Mouse (Mus musculus) neural tube, embryonic 15.5 days (tissue): Measurements from ENCODE around the gene Lef1. TPM values are rescaled to one million over a fixed set of nuclear protein-coding genes. Genes with fewer than 3 reads are reported as not detected.

Source experiments
- ATAC-seq: fragments of 200-750 bp; cut with Nextera tagmentation; 2 replicates; pipeline ENCODE4 v1.8.0; 2017; ENCODE audit warnings: mild to moderate bottlenecking, moderate TSS enrichment, moderate library complexity; ENCODE audit not compliant: low FRiP score
- H3K27ac ChIP-seq: fragments of 300-500 bp; sonication (generic); replicated peaks from 2 replicates; pipeline ENCODE4 v1.5.1; 2015; ENCODE audit warnings: mild to moderate bottlenecking, inconsistent platforms
- H3K27me3 ChIP-seq: fragments of 300-500 bp; sonication (generic); replicated peaks from 2 replicates; pipeline ENCODE4 v1.6.1; 2015; ENCODE audit warnings: inconsistent platforms
- H3K36me3 ChIP-seq: fragments of 300-500 bp; sonication (generic); 2 replicates; pipeline ENCODE4 v1.6.1; 2015; ENCODE audit warnings: inconsistent platforms
- H3K4me1 ChIP-seq: fragments of 300-500 bp; sonication (generic); 2 replicates; pipeline ENCODE4 v1.6.1; 2015; ENCODE audit warnings: inconsistent platforms
- H3K4me2 ChIP-seq: fragments of 300-500 bp; sonication (generic); 2 replicates; pipeline ENCODE4 v1.6.1; 2015; ENCODE audit warnings: inconsistent platforms, mild to moderate bottlenecking, moderate library complexity
- H3K4me3 ChIP-seq: fragments of 300-500 bp; sonication (generic); replicated peaks from 2 replicates; pipeline ENCODE4 v1.5.1; 2015; ENCODE audit warnings: mild to moderate bottlenecking, inconsistent platforms
- H3K9ac ChIP-seq: fragments of 300-500 bp; sonication (generic); replicated peaks from 2 replicates; pipeline ENCODE4 v1.6.1; 2015; ENCODE audit warnings: mild to moderate bottlenecking, inconsistent platforms
- H3K9me3 ChIP-seq: fragments of 300-500 bp; sonication (generic); replicated peaks from 2 replicates; pipeline ENCODE4 v1.6.1; 2016; ENCODE audit warnings: inconsistent platforms
- WGBS: fragments of 180-500 bp; shearing (Covaris S2); methylation state at CpG from one replicate; pipeline ENCODE4 v1.1.7; 2015; ENCODE audit warnings: mixed read lengths; 5-methylcytosine and 5-hydroxymethylcytosine counted together
- polyA plus RNA-seq: library from polyadenylated mRNA; unstranded; fragments of >200 nt; fragmentation: Nextera tagmentation; extraction: Ambion mirVana; gene quantifications from 2 replicates; pipeline ENCODE4 v1.2.1, GENCODE M21; 2015

Gene Lef1
- polyA plus RNA-seq, 1 experiment from 2014 or later = 6.3 TPM

DNA sequence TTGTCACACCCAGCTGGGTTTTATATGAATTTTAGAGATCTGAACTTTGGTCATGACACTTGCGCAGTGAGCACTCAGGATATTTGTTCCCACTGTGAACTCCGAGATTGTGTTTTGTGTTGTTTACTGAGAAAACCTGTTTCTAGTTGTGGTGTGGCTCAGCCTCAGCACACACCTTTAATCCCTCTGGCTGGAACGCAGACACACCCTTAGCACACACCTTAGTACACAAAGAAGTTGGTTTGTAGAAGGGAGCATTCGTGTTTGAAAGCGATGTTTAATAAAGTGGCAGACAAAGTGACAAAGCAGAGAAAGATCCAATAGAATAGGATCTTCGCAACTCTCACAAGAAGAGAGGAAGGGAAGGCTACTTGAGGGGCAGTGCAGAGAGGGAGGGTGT is 150.1 kb downstream of the Lef1 start:
- Histone ChIP-seq H3K9me3 (0 out of 2 replicates have a peak, but pooled peaks cover 6% of the 10 kb centered on the region), H3K27me3 (no peaks in the 10 kb centered on the region), H3K4me3 (no peak overlapping the region), H3K27ac (no peak overlapping the region), H3K9ac (no peak overlapping the region), H3K4me2 (no peak overlapping the region), H3K36me3 (no peaks in the 10 kb centered on the region), H3K4me1 (no peaks in the 10 kb centered on the region)
- WGBS = 97% methylated on average over 6 of the region's 6 CpGs
- ATAC-seq = no peak

DNA sequence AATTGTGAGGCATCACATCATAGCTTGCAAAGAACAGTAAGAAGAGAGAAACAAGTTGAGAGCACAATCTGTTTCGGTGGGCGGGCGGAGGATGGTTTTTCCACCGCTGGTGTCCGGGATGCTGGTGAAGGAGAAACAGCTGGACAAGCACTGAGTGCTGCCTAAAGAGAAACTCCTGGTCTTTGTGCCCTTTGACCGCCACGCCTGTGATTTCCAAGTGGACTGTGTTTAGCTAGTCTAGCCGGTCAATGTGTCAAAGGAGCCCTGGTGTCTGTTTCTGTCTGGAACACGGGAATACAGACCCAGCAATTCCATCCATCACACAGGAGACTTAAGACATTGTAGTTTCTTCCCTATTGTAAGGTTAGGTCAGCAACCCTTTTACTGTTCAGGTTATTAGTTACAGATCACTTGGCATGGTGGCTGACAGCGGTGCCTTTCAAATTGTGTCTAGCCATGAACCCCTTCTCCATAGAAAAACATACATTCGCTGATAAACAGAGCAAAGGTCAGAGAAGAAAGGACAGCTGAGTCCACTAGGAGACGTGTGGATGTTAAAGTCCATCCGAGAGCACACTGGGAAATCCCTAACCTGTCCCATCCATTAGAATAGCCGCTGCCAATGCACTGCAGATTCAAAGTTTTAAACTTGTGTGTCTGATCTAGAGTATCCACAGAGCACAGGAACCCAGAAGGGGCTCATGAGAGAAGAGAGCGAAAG is 153.7 kb downstream of the Lef1 start:
- H3K36me3 ChIP-seq = no peaks in the 10 kb centered on the region
- no peaks in the 10 kb centered on the region for H3K4me1 ChIP-seq
- H3K9me3 ChIP-seq = 0 out of 2 replicates have a peak, but pooled peaks cover 6% of the 10 kb centered on the region
- H3K27ac ChIP-seq = no peak overlapping the region
- H3K9ac ChIP-seq = no peak overlapping the region
- 43% methylated on average over 15 of the region's 15 CpGs for WGBS
- no peaks in the 10 kb centered on the region for H3K27me3 ChIP-seq
- no peak overlapping the region for H3K4me2 ChIP-seq
- no peak for ATAC-seq
- H3K4me3 ChIP-seq = no peak overlapping the region

DNA sequence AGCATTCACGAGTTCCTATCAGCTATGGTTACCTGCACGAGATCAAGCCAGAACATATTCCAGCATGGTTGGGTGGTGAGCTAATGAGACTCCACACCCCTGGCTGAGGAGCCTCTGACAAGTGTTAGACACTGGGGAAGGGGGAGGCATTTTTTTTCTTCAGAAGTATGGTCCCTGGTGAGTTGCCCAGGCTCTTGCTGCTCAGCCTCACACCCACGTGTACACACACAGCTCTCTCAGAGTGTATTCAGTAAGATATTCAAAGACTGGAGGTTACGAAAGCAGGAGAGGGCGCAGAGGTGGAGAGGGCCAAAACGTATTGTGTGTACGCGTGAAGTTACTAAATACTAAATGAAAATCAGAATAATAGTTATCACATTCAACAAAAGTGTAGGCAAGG is 155.2 kb downstream of the Lef1 start:
- Histone ChIP-seq H3K27me3 (no peaks in the 10 kb centered on the region), H3K4me3 (no peak overlapping the region), H3K36me3 (no peaks in the 10 kb centered on the region), H3K9ac (no peak overlapping the region), H3K4me1 (no peaks in the 10 kb centered on the region), H3K9me3 (0 out of 2 replicates have a peak, but pooled peaks cover 6% of the 10 kb centered on the region), H3K27ac (no peak overlapping the region), H3K4me2 (no peak overlapping the region)
- WGBS = 95% methylated on average over 8 of the region's 8 CpGs
- no peak for ATAC-seq

- Histone ChIP-seq H3K4me2 (no peak overlapping the region), H3K27me3 (no peaks in the 10 kb centered on the region), H3K36me3 (no peaks in the 10 kb centered on the region), H3K4me3 (no peak overlapping the region), H3K9ac (no peak overlapping the region), H3K9me3 (0 out of 2 replicates have a peak, but pooled peaks cover 2% of the 10 kb centered on the region), H3K27ac (no peak overlapping the region), H3K4me1 (peaks cover 8% of the 10 kb centered on the region)
- ATAC-seq = no peak
- WGBS = 84% methylated on average over 3 of the region's 3 CpGs
These were observed 156.2 kb downstream of the Lef1 start for GRCm38 (mm10) chr3:131266366-131267050.

DNA sequence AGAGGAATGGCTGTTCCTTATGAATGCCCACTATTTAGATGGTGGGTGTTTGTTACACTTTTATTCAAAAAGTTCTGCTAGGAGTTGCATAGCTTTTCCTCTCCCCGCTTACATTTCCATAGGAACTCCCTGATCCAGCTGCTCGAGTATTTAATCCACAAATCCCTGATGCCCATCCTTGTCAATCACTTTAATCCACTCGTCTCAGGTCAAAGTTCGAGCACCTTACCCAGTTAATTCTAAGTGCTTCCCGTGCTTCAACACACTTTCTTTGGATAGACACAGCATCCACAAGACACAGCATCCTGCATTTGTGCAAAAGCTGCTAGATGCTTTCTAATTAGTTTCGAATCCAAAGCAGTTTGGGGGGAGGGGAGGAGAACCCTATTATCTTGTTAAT is 160.1 kb downstream of the Lef1 start:
- ATAC-seq = no peak
- 59% methylated on average over 6 of the region's 6 CpGs for WGBS

GRCm38 (mm10) chr3:131271157-131271556 is 160.9 kb downstream of the Lef1 start:
- WGBS = 13% methylated on average over 8 of the region's 8 CpGs
- no peak for ATAC-seq

More for the DNA sequence above, 160.1 kb downstream of the Lef1 start:
- no peak overlapping the region for H3K27ac ChIP-seq
- H3K4me1 ChIP-seq = peaks cover 16% of the 10 kb centered on the region
- no peaks in the 10 kb centered on the region for H3K36me3 ChIP-seq
- H3K4me2 ChIP-seq = peak overlapping the region; percentile 86; the same call in 1 of the 2 replicates
- no peaks in the 10 kb centered on the region for H3K27me3 ChIP-seq
- H3K9me3 ChIP-seq = no peaks in the 10 kb centered on the region
- H3K4me3 ChIP-seq = no peak overlapping the region
- H3K9ac ChIP-seq = no peak overlapping the region

DNA sequence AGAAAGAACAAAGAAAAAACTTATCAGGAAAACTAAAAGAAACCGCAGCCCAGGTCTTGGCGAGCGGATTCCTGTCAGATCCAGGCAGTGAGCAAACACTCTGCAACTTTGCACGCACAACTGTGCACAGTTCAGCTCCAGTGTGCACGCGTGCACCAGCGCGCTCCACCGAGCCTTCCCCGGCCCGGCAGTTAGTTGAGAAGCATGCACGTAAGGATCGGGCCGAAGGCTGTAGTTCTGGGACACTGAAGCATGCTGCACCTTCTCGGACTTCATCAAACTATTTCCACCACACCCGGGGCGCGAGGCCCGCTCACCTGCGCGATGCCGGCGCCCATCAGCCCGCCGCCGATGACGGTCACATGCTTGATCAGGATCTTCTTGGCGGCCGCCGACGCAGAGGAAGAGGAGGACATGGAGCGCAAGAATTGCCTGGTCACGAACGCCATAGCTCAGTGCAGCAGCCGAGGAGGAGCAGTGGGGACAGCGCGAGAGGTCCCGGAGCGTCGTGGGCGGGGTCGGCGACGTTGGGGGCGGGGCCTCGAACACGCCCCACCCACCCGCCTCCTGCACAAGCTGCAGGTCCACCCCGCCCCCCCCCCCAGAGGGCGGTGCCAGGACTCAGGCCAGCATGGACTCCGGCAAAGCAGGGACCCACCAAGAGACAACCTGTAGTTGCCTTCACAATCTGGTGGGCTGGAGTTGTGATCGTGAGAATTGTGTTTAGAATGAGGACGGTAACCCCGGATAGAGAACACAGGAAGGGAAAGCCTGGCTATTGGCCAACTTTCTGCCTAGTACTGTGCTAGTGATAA is 161.5 kb downstream of the Lef1 start, which contains the start of gene Hadh:
Gene Hadh (minus strand): TSS at position 543 of the 815 bp plus-strand sequence.
- under 1% methylated on average over 54 of the region's 54 CpGs for WGBS
- Histone ChIP-seq H3K9ac (peak within 1 kb of the TSS; percentile 63), H3K27ac (peak within 1 kb of the TSS; percentile 56), H3K9me3 (no peaks in the 10 kb centered on the region), H3K4me2 (peak within 1 kb of the TSS; percentile 86), H3K27me3 (no peaks in the 10 kb centered on the region), H3K4me3 (peak within 1 kb of the TSS; percentile 72), H3K36me3 (no peaks in the 10 kb centered on the region), H3K4me1 (peaks cover 16% of the 10 kb centered on the region)
- peak; percentile 94 for ATAC-seq

More at GRCm38 (mm10) chr3:131271157-131271556, 160.9 kb downstream of the Lef1 start:
- H3K4me3 ChIP-seq = peak overlapping the region; percentile 72
- H3K9ac ChIP-seq = peak overlapping the region; percentile 63; the same call in 1 of the 2 replicates
- H3K4me2 ChIP-seq = peak overlapping the region; percentile 86
- H3K27ac ChIP-seq = no peak overlapping the region
- no peaks in the 10 kb centered on the region for H3K9me3 ChIP-seq
- H3K27me3 ChIP-seq = no peaks in the 10 kb centered on the region
- H3K4me1 ChIP-seq = peaks cover 16% of the 10 kb centered on the region
- no peaks in the 10 kb centered on the region for H3K36me3 ChIP-seq

DNA sequence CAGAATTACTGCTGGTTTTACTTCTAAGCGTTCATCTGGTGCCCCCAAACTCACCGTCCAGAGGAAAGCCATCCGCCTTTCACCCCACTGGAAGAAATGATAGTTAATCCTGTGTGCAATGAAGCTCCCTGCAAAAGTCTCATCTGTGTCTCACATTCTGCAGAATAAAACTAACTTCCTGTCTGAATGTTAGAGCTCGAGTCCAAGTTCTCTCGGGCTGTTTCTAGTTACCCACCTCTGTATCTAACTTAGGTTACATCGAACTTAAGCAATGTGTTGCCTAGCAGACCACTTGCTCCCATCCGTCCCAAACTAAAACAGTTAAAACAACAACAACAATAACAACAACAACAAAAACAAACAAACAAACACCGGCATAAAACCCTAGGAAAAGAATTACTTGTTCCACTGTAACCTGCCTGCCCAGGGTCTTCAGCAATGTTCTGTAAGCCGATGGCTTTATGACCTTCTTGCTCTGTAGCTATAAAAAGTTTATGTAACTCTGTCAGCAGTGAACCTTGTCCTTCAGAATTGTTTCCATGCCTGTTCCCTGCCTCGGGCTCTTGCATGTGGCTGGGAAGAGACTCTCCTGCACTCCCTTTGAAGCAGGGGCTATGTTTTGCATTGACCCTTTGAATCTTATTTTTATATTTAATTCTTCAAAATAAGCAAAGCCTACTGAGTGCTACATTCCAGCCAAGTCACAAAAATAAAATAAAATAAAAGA is 162.3 kb downstream of the Lef1 start:
- peak overlapping the region; percentile 72 for H3K4me3 ChIP-seq
- no peaks in the 10 kb centered on the region for H3K36me3 ChIP-seq
- ATAC-seq = peak; percentile 8; the same call in 1 of the 2 replicates
- H3K4me2 ChIP-seq = peak overlapping the region; percentile 86
- peaks cover 16% of the 10 kb centered on the region for H3K4me1 ChIP-seq
- H3K27me3 ChIP-seq = no peaks in the 10 kb centered on the region
- 55% methylated on average over 10 of the region's 10 CpGs for whole genome bisulfite sequencing
- 0 out of 2 replicates have a peak overlapping the region, but pooled peaks have one; percentile 30 for H3K27ac ChIP-seq
- H3K9ac ChIP-seq = peak overlapping the region; percentile 63
- H3K9me3 ChIP-seq = no peaks in the 10 kb centered on the region

Other genes with a start within 250 kb of the Lef1 start
- 22.5 and 44.9 TPM in 2 replicates for gene Hadh, start 161.6 kb downstream of the Lef1 start, polyA plus RNA-seq
- gene Cyp2u1, start 192.8 kb downstream of the Lef1 start, polyA plus RNA-seq = 8.2 and 8.5 TPM in 2 replicates